Mouse (Mus musculus) C2C12 (cell line): Measurements from ENCODE around the gene Prrt3. TPM values are rescaled to one million over a fixed set of nuclear protein-coding genes. Genes with fewer than 3 reads are reported as not detected.

Source experiments
- H3K27me3 ChIP-seq: one replicate; pipeline ENCODE4 v1.6.1; 2011; ENCODE audit not compliant: control insufficient read depth, insufficient read depth, insufficient read length
- H3K36me3 ChIP-seq: one replicate; pipeline ENCODE4 v1.6.1; 2011; ENCODE audit not compliant: control insufficient read depth, insufficient read depth
- H3K4me3 ChIP-seq: one replicate; pipeline ENCODE4 v1.5.1; 2011; ENCODE audit warnings: mild to moderate bottlenecking, control low read depth; ENCODE audit not compliant: poor library complexity, insufficient read depth, severe bottlenecking
- H3K79me2 ChIP-seq: one replicate; pipeline ENCODE4 v1.6.1; 2011; ENCODE audit not compliant: control insufficient read depth, insufficient read depth
- H3K79me3 ChIP-seq: one replicate; pipeline ENCODE4 v1.6.1; 2011; ENCODE audit warnings: low read depth, control low read depth
- H3ac ChIP-seq: one replicate; pipeline ENCODE3; 2011; ENCODE audit warnings: low read depth; ENCODE audit not compliant: control insufficient read depth, insufficient read length
- CEBPB ChIP-seq: IDR thresholded peaks from one replicate; pipeline ENCODE4 v1.6.1; 2011; ENCODE audit warnings: low read depth, mild to moderate bottlenecking, control low read depth, moderate library complexity
- CTCF ChIP-seq: IDR thresholded peaks from one replicate; pipeline ENCODE4 v1.5.1; 2011; ENCODE audit not compliant: control insufficient read depth, insufficient read depth, insufficient read length
- FOSL1 ChIP-seq: IDR thresholded peaks from one replicate; pipeline ENCODE4 v1.8.0; 2011; ENCODE audit warnings: mild to moderate bottlenecking, low read length; ENCODE audit not compliant: poor library complexity, insufficient read depth, severe bottlenecking
- MAX ChIP-seq: IDR thresholded peaks from one replicate; pipeline ENCODE4 v1.6.1; 2011; ENCODE audit warnings: mild to moderate bottlenecking, control low read depth
- MYOD1 ChIP-seq: IDR thresholded peaks from one replicate; pipeline ENCODE4 v1.6.1; 2011; ENCODE audit warnings: low read depth; ENCODE audit not compliant: control insufficient read depth, insufficient read length
- MYOG ChIP-seq: IDR thresholded peaks from one replicate; pipeline ENCODE4 v1.6.1; 2011; ENCODE audit not compliant: control insufficient read depth, insufficient read length; ENCODE audit errors: extremely low read depth
- USF1 ChIP-seq: IDR thresholded peaks from one replicate; pipeline ENCODE4 v1.6.1; 2011; ENCODE audit warnings: low read depth, mild to moderate bottlenecking, control low read depth, moderate library complexity
- long read RNA-seq, 2 experiments: library from polyadenylated mRNA; unstranded; transcript quantifications; one replicate each; pipeline ENCODE4 v2.0.0; 2019 to 2020
- polyA plus RNA-seq: library from polyadenylated mRNA; unstranded; fragments of >200 nt; fragmentation: generic; extraction: Trizol; gene quantifications from one replicate; pipeline ENCODE4 v1.2.1, GENCODE M21; 2012; ENCODE audit warnings: missing spikeins

Prrt3 gene
- 0.04 TPM for polyA plus RNA-seq
- long read RNA-seq, experiment 1: 0 reads
- long read RNA-seq, experiment 2: 0 reads

GRCm38 (mm10) chr6:113501388-113502084, at the start of gene Prrt3:
TSS of gene Prrt3 (minus strand) at chr6:113501931.
- no peak within 1 kb of the TSS for H3ac ChIP-seq
- H3K79me3 ChIP-seq: no peaks in the 10 kb centered on the region
- no peaks in the 10 kb centered on the region for H3K36me3 ChIP-seq
- TF ChIP-seq MAX (no peak), CTCF (no peak), FOSL1 (no peak)
- H3K27me3 ChIP-seq: peaks cover 5% of the 10 kb centered on the region
- no peak within 1 kb of the TSS for H3K4me3 ChIP-seq
- no peaks in the 10 kb centered on the region for H3K79me2 ChIP-seq

- no peaks in the 10 kb centered on the region for H3K79me2 ChIP-seq
- H3K79me3 ChIP-seq: no peaks in the 10 kb centered on the region
- H3K36me3 ChIP-seq: peaks cover 25% of the 10 kb centered on the region
- no peak overlapping the region for H3K4me3 ChIP-seq
- H3ac ChIP-seq: no peak overlapping the region
- H3K27me3 ChIP-seq: no peaks in the 10 kb centered on the region
- TF ChIP-seq CEBPB: no peak
Observed at GRCm38 (mm10) chr6:113543906-113544481, 42.3 kb upstream of the Prrt3 start.

- Histone ChIP-seq H3K79me2 (no peaks in the 10 kb centered on the region), H3K79me3 (no peaks in the 10 kb centered on the region), H3ac (no peak overlapping the region), H3K36me3 (peaks cover 32% of the 10 kb centered on the region), H3K4me3 (no peak overlapping the region), H3K27me3 (no peaks in the 10 kb centered on the region)
- TF ChIP-seq CEBPB (no peak), USF1 (no peak), MYOG (no peak), MYOD1 (no peak), CTCF (no peak), MAX (no peak), FOSL1 (no peak)
Observed at GRCm38 (mm10) chr6:113541610-113542009, 39.9 kb upstream of the Prrt3 start.

GRCm38 (mm10) chr6:113534886-113535285, 33.2 kb upstream of the Prrt3 start:
- no peak overlapping the region for H3K4me3 ChIP-seq
- TF ChIP-seq MYOD1 (no peak), CEBPB (no peak), FOSL1 (no peak), MAX (no peak), USF1 (no peak)
- H3K36me3 ChIP-seq: peaks cover 18% of the 10 kb centered on the region
- no peak overlapping the region for H3ac ChIP-seq
- H3K79me2 ChIP-seq: peaks cover 29% of the 10 kb centered on the region
- H3K27me3 ChIP-seq: no peaks in the 10 kb centered on the region
- H3K79me3 ChIP-seq: peaks cover 12% of the 10 kb centered on the region

- peaks cover 30% of the 10 kb centered on the region for H3K79me3 ChIP-seq
- peaks cover 17% of the 10 kb centered on the region for H3K36me3 ChIP-seq
- peaks cover 59% of the 10 kb centered on the region for H3K79me2 ChIP-seq
- no peak for TF ChIP-seq FOSL1
- no peak for TF ChIP-seq CEBPB
- TF ChIP-seq MAX: no peak
- TF ChIP-seq CTCF: no peak
- TF ChIP-seq MYOD1: no peak
- TF ChIP-seq USF1: no peak
- TF ChIP-seq MYOG: no peak
- H3K4me3 ChIP-seq: peak overlapping the region; percentile 89
- H3ac ChIP-seq: peak overlapping the region; percentile 52
- no peaks in the 10 kb centered on the region for H3K27me3 ChIP-seq
Observed at GRCm38 (mm10) chr6:113531840-113532404, 30.2 kb upstream of the Prrt3 start.
